Comparison of ENCODE assay signal across 7 mouse cellular contexts in the genomic region with DNA sequence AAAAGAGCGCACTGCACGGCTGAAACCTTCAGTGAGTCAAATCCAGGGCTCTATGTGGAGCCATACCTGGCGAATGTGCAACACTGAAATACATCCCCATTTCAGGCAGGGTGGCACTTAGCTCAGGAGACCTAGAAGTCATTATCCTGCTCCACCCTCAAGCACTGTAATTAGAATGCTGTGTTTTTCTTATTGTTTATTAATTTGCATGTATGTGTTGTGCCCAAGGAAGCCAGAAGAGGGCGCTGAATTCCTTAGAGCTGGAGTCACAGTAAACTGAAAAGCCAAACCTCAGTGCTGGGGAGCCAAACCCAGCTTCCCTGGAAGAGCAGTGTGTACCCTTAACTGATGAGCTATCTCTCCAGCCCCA. TPM values are rescaled to one million over a fixed set of nuclear protein-coding genes. Genes with fewer than 3 reads are reported as not detected.
A peak's percentile ranks its signal among the peaks of the same experiment; 100 is the strongest.
DNase-seq lines count a peak whose midpoint lies in the region; ATAC-seq and TF ChIP-seq lines count a peak whose summit lies in the region.

No protein-coding gene starts in this region.

- ATAC-seq in Patski, result no peak
- peak; percentile 25; the same call in 1 of the 2 replicates for ATAC-seq in forebrain, postnatal 0 days
- ATAC-seq in hindbrain, postnatal 0 days, result peak; percentile 44
- ATAC-seq in megakaryocyte, adult 5-6 weeks (ENCODE audit: poor library complexity, severe bottlenecking), result peak; percentile 26

- H3K9ac ChIP-seq in forebrain, postnatal 0 days, result peak overlapping the region; percentile 49
- peak overlapping the region; percentile 44 for H3K9ac ChIP-seq in hindbrain, postnatal 0 days (replicated peaks; ENCODE audit: low read length)

- H3K4me1 ChIP-seq in forebrain, postnatal 0 days (ENCODE audit: insufficient read depth), result peaks cover 23% of the 10 kb centered on the region; the same call in 1 of the 2 replicates
- 0 out of 2 replicates have a peak, but pooled peaks cover 8% of the 10 kb centered on the region for H3K4me1 ChIP-seq in hindbrain, postnatal 0 days (ENCODE audit: insufficient read depth, low read length)

- no peak for DNase-seq in Patski (ENCODE audit: low read depth, low spot score)
- peak; percentile 79 for DNase-seq in cerebellum, adult 11-12 months
- peak; percentile 91 for DNase-seq in forebrain, postnatal 0 days
- peak; percentile 87 for DNase-seq in hindbrain, postnatal 0 days (ENCODE audit: low spot score)
- peak; percentile 71 to 78 for DNase-seq in left cerebral cortex, adult 2 months (ENCODE audit: extremely low spot score in 1 of 2, low spot score in 2 of 2)
- DNase-seq in right cerebral cortex, postnatal 10 days (ENCODE audit: low spot score in 2 of 2), result peak; percentile 83 to 85

- H3K27ac ChIP-seq in forebrain, postnatal 0 days (ENCODE audit: low read depth, low read length), result peak overlapping the region; percentile 86
- H3K27ac ChIP-seq in hindbrain, postnatal 0 days, result peak overlapping the region; percentile 86
- peak overlapping the region; percentile 70 for H3K27ac ChIP-seq in left cerebral cortex, adult 2 months

- intact Hi-C loops in left cerebral cortex, adult 2 months (cut with DNase I), result loop anchor here (1.0 to 5.0 kb wide), 2 partner anchors 42 to 189 kb away; a partner anchor contains a TSS

- peak; percentile 83 for TF ChIP-seq CTCF in Patski (IDR thresholded peaks at IDR 0.05)
- peak; percentile 78 for TF ChIP-seq CTCF in forebrain, postnatal 0 days (IDR thresholded peaks at IDR 0.05; ENCODE audit: low read depth)
- TF ChIP-seq CTCF in hindbrain, postnatal 0 days (IDR thresholded peaks at IDR 0.05; ENCODE audit: low read depth), result peak; percentile 79
- TF ChIP-seq CTCF in left cerebral cortex, adult 2 months (IDR thresholded peaks at IDR 0.05), result peak; percentile 80

- peak overlapping the region; percentile 51 for H3K4me2 ChIP-seq in forebrain, postnatal 0 days (ENCODE audit: low read depth)
- peak overlapping the region; percentile 85 for H3K4me2 ChIP-seq in hindbrain, postnatal 0 days (ENCODE audit: low read depth, low read length)

- no peaks in the 10 kb centered on the region for H3K9me3 ChIP-seq in forebrain, postnatal 0 days (ENCODE audit: low read length)
- no peaks in the 10 kb centered on the region for H3K9me3 ChIP-seq in hindbrain, postnatal 0 days (ENCODE audit: low read length)

- H3K27me3 ChIP-seq in Patski, result no peaks in the 10 kb centered on the region
- no peaks in the 10 kb centered on the region for H3K27me3 ChIP-seq in forebrain, postnatal 0 days (ENCODE audit: insufficient read depth, low read length)
- no peaks in the 10 kb centered on the region for H3K27me3 ChIP-seq in hindbrain, postnatal 0 days (ENCODE audit: insufficient read depth, low read length)

- 2% methylated on average over 4 of the region's 4 CpGs for WGBS in forebrain, postnatal 0 days
- WGBS in hindbrain, postnatal 0 days, result 11% methylated on average over 4 of the region's 4 CpGs

- POLR2A ChIA-PET in Patski (lab: Charles Lee), result interaction anchor here (1.1 kb wide), 1 partner anchor 40 kb away, joined by 4 read pairs; no protein-coding TSS in a partner anchor

- in situ Hi-C loops in Patski (cut with MboI; ENCODE audit: low pct_unique_long_range_greater_than_20kb), result no loop called here

- peaks cover 5% of the 10 kb centered on the region for H3K36me3 ChIP-seq in forebrain, postnatal 0 days (ENCODE audit: insufficient read depth)
- peaks cover 5% of the 10 kb centered on the region; the same call in 1 of the 2 replicates for H3K36me3 ChIP-seq in hindbrain, postnatal 0 days (ENCODE audit: insufficient read depth, low read length)

- CTCF ChIA-PET in Patski (lab: Charles Lee), result interaction anchor here (0.7 to 4.0 kb wide), 10 partner anchors 9 to 105 kb away, joined by 3 to 41 read pairs (median 4); no protein-coding TSS in a partner anchor

- peak overlapping the region; percentile 29 for H3K4me3 ChIP-seq in forebrain, postnatal 0 days (ENCODE audit: low read depth, low read length)
- peak overlapping the region; percentile 27 for H3K4me3 ChIP-seq in hindbrain, postnatal 0 days (ENCODE audit: low read length)
- H3K4me3 ChIP-seq in left cerebral cortex, adult 2 months, result peak overlapping the region; percentile 3; the same call in 1 of the 2 replicates

RNA-seq across cellular contexts. Expression of a gene that starts 2.5 kb away (rescaled TPM):
- polyA plus RNA-seq in Patski (2021), result 173 TPM
- total RNA-seq in forebrain, postnatal 0 days (2014; rRNA removed), result 118 and 119 TPM in 2 replicates
- 122 TPM in 2 replicates for polyA plus RNA-seq in forebrain, postnatal 0 days (2015; fragmentation: Nextera tagmentation; extraction: Ambion mirVana)
- total RNA-seq in hindbrain, postnatal 0 days (2014; rRNA removed), result 118 and 119 TPM in 2 replicates
- 128 and 129 TPM in 2 replicates for polyA plus RNA-seq in hindbrain, postnatal 0 days (2015; fragmentation: Nextera tagmentation; extraction: Ambion mirVana)
- total RNA-seq in left cerebral cortex, adult 2 months (2021), result 100 to 1,000 TPM; 109 to 114 TPM
- 39.9 and 42.3 TPM in 2 replicates for total RNA-seq in megakaryocyte, adult 5-6 weeks (2015)
- total RNA-seq in megakaryocyte, adult 5-6 weeks (2017), result 170 and 195 TPM in 2 replicates

RNA-seq across cellular contexts. Expression of a gene that starts 41.6 kb away (rescaled TPM):
- polyA plus RNA-seq in Patski (2021), result 112 TPM
- total RNA-seq in forebrain, postnatal 0 days (2014; rRNA removed), result 87.9 and 94.4 TPM in 2 replicates
- polyA plus RNA-seq in forebrain, postnatal 0 days (2015; fragmentation: Nextera tagmentation; extraction: Ambion mirVana), result 87.3 and 87.8 TPM in 2 replicates
- 111 and 112 TPM in 2 replicates for total RNA-seq in hindbrain, postnatal 0 days (2014; rRNA removed)
- polyA plus RNA-seq in hindbrain, postnatal 0 days (2015; fragmentation: Nextera tagmentation; extraction: Ambion mirVana), result 56.7 and 65.3 TPM in 2 replicates
- total RNA-seq in left cerebral cortex, adult 2 months (2021), result 100 to 1,000 TPM; 122 to 125 TPM
- total RNA-seq in megakaryocyte, adult 5-6 weeks (2015), result 113 TPM in 2 replicates
- 67.7 and 75.5 TPM in 2 replicates for total RNA-seq in megakaryocyte, adult 5-6 weeks (2017)

RNA-seq across cellular contexts. Expression of a gene that starts 48.3 kb away (rescaled TPM):
- polyA plus RNA-seq in Patski (2021), result 1.4 TPM
- 220 and 258 TPM in 2 replicates for total RNA-seq in forebrain, postnatal 0 days (2014; rRNA removed)
- 3.5 and 4.6 TPM in 2 replicates for polyA plus RNA-seq in forebrain, postnatal 0 days (2015; fragmentation: Nextera tagmentation; extraction: Ambion mirVana)
- total RNA-seq in hindbrain, postnatal 0 days (2014; rRNA removed), result 229 and 238 TPM in 2 replicates
- polyA plus RNA-seq in hindbrain, postnatal 0 days (2015; fragmentation: Nextera tagmentation; extraction: Ambion mirVana), result 4.1 and 4.9 TPM in 2 replicates
- total RNA-seq in left cerebral cortex, adult 2 months (2021), result 100 to 1,000 TPM; 627 to 694 TPM
- total RNA-seq in megakaryocyte, adult 5-6 weeks (2015), result 4.1 and 8.3 TPM in 2 replicates
- 32.5 and 35.4 TPM in 2 replicates for total RNA-seq in megakaryocyte, adult 5-6 weeks (2017)

RNA-seq across cellular contexts. Expression of a gene that starts 53.4 kb away (rescaled TPM):
- 116 TPM for polyA plus RNA-seq in Patski (2021)
- 105 and 201 TPM in 2 replicates for total RNA-seq in forebrain, postnatal 0 days (2014; rRNA removed)
- polyA plus RNA-seq in forebrain, postnatal 0 days (2015; fragmentation: Nextera tagmentation; extraction: Ambion mirVana), result 83.9 and 98.1 TPM in 2 replicates
- 113 and 129 TPM in 2 replicates for total RNA-seq in hindbrain, postnatal 0 days (2014; rRNA removed)
- polyA plus RNA-seq in hindbrain, postnatal 0 days (2015; fragmentation: Nextera tagmentation; extraction: Ambion mirVana), result 105 and 107 TPM in 2 replicates
- 10 to 100 TPM; 63.7 to 64.4 TPM for total RNA-seq in left cerebral cortex, adult 2 months (2021)
- total RNA-seq in megakaryocyte, adult 5-6 weeks (2015), result 70.0 and 82.5 TPM in 2 replicates
- total RNA-seq in megakaryocyte, adult 5-6 weeks (2017), result 61.6 and 62.5 TPM in 2 replicates

RNA-seq across cellular contexts. Expression of a gene that starts 57.0 kb away (rescaled TPM):
- 0.85 TPM for polyA plus RNA-seq in Patski (2021)
- total RNA-seq in forebrain, postnatal 0 days (2014; rRNA removed), result 0.10 TPM in 1 of 2 replicates, not detected in the other
- 0.80 and 1.1 TPM in 2 replicates for polyA plus RNA-seq in forebrain, postnatal 0 days (2015; fragmentation: Nextera tagmentation; extraction: Ambion mirVana)
- 0.31 TPM in 1 of 2 replicates, not detected in the other for total RNA-seq in hindbrain, postnatal 0 days (2014; rRNA removed)
- polyA plus RNA-seq in hindbrain, postnatal 0 days (2015; fragmentation: Nextera tagmentation; extraction: Ambion mirVana), result 0.79 and 1.1 TPM in 2 replicates
- total RNA-seq in left cerebral cortex, adult 2 months (2021), result 1 to 10 TPM; 3.8 TPM
- total RNA-seq in megakaryocyte, adult 5-6 weeks (2015), result 0.91 TPM in 1 of 2 replicates, not detected in the other
- 0.22 and 0.53 TPM in 2 replicates for total RNA-seq in megakaryocyte, adult 5-6 weeks (2017)
